Comparison of ENCODE assay signal across 14 mouse cellular contexts in genomic region chr9:61316442-61316841, GRCm38 (mm10). TPM values are rescaled to one million over a fixed set of nuclear protein-coding genes. Genes with fewer than 3 reads are reported as not detected.
A peak's percentile ranks its signal among the peaks of the same experiment; 100 is the strongest.
DNase-seq lines count a peak whose midpoint lies in the region; ATAC-seq and TF ChIP-seq lines count a peak whose summit lies in the region.
"Had no signal": no experiment of that assay in that cellular context is flagged by ENCODE, and none has a peak within 500 bp of the region (broad histone marks: within the 10 kb centered on the region; RNA-seq: fewer than 3 reads in every experiment).

No protein-coding gene starts in this region.

- DNase-seq in kidney, postnatal 4 days = no peak
- DNase-seq in brain, embryonic 14.5 days (ENCODE audit: low read depth) = peak; percentile 63
- DNase-seq in limb, embryonic 14.5 days (ENCODE audit: low spot score) = no peak
- DNase-seq in Muller cell, postnatal 12 days (ENCODE audit: inconsistent ontology term) = no peak
- DNase-seq in urinary bladder, postnatal 10 days (ENCODE audit: low spot score) = no peak
- DNase-seq: adrenal gland, postnatal 25 days; cerebellum, adult 9-10 months; kidney, adult 11 months; liver; thymus, adult 2 months had no signal

- TF ChIP-seq CTCF in brain, embryonic 14.5 days (IDR thresholded peaks at IDR 0.05; ENCODE audit: borderline replicate concordance, extremely low read depth, insufficient read depth, insufficient read length) = no peak

- H3K9me3 ChIP-seq in kidney, embryonic 16.5 days (ENCODE audit: low read length) = no peaks in the 10 kb centered on the region
- H3K9me3 ChIP-seq in embryonic facial prominence, embryonic 15.5 days (replicated peaks) = no peaks in the 10 kb centered on the region
- no peaks in the 10 kb centered on the region for H3K9me3 ChIP-seq in limb, embryonic 14.5 days (ENCODE audit: control insufficient read depth, low read length)
- H3K9me3 ChIP-seq: G1E had no signal

- no peak for TF ChIP-seq POLR2A in brain, embryonic 14.5 days (IDR thresholded peaks at IDR 0.05; ENCODE audit: borderline replicate concordance, extremely low read depth, insufficient read depth, insufficient read length, poor library complexity, severe bottlenecking)
- no peak for TF ChIP-seq POLR2A in limb, embryonic 14.5 days (IDR thresholded peaks at IDR 0.05; ENCODE audit: borderline replicate concordance, extremely low read depth, insufficient read depth, insufficient read length)

- H3K27ac ChIP-seq in kidney, embryonic 16.5 days (ENCODE audit: low read length) = peak overlapping the region; percentile 54; the same call in 1 of the 2 replicates
- peak overlapping the region; percentile 45; the same call in 1 of the 2 replicates for H3K27ac ChIP-seq in embryonic facial prominence, embryonic 15.5 days (replicated peaks)
- peak overlapping the region; percentile 30 for H3K27ac ChIP-seq in limb, embryonic 14.5 days (replicated peaks; ENCODE audit: low read depth, low read length)

- H3K4me2 ChIP-seq in kidney, embryonic 16.5 days (replicated peaks; ENCODE audit: low read depth, low read length) = no peak overlapping the region
- no peak overlapping the region; the same call in 1 of the 2 replicates for H3K4me2 ChIP-seq in embryonic facial prominence, embryonic 15.5 days (replicated peaks)
- peak overlapping the region; percentile 15; the same call in 1 of the 2 replicates for H3K4me2 ChIP-seq in limb, embryonic 14.5 days (replicated peaks; ENCODE audit: low read depth, low read length, severe bottlenecking)

- H3K4me3 ChIP-seq in kidney, embryonic 16.5 days (ENCODE audit: low read length) = no peak overlapping the region
- H3K4me3 ChIP-seq in embryonic facial prominence, embryonic 15.5 days (replicated peaks) = no peak overlapping the region
- H3K4me3 ChIP-seq in limb, embryonic 14.5 days (replicated peaks; ENCODE audit: low read length) = no peak overlapping the region

- peaks cover 18% of the 10 kb centered on the region for H3K27me3 ChIP-seq in kidney, embryonic 16.5 days (ENCODE audit: insufficient read depth, low read length)
- peaks cover 21% of the 10 kb centered on the region for H3K27me3 ChIP-seq in embryonic facial prominence, embryonic 15.5 days
- no peaks in the 10 kb centered on the region for H3K27me3 ChIP-seq in limb, embryonic 14.5 days (ENCODE audit: control insufficient read depth, insufficient read depth, low read length)

- H3K36me3 ChIP-seq in kidney, embryonic 16.5 days (ENCODE audit: insufficient read depth, low read length) = no peaks in the 10 kb centered on the region
- H3K36me3 ChIP-seq in embryonic facial prominence, embryonic 15.5 days = no peaks in the 10 kb centered on the region
- no peaks in the 10 kb centered on the region for H3K36me3 ChIP-seq in limb, embryonic 14.5 days (ENCODE audit: control insufficient read depth, insufficient read depth, low read length)
- H3K36me3 ChIP-seq: G1E had no signal

- H3K4me1 ChIP-seq in kidney, embryonic 16.5 days (ENCODE audit: insufficient read depth, low read length) = peaks cover 45% of the 10 kb centered on the region
- peaks cover 31% of the 10 kb centered on the region for H3K4me1 ChIP-seq in embryonic facial prominence, embryonic 15.5 days
- peaks cover 54% of the 10 kb centered on the region for H3K4me1 ChIP-seq in limb, embryonic 14.5 days (ENCODE audit: control insufficient read depth, insufficient read depth, low read length)

- no peak overlapping the region for H3K9ac ChIP-seq in kidney, embryonic 16.5 days (replicated peaks; ENCODE audit: low read length)
- no peak overlapping the region for H3K9ac ChIP-seq in embryonic facial prominence, embryonic 15.5 days
- H3K9ac ChIP-seq in limb, embryonic 14.5 days (ENCODE audit: low read depth, low read length, severe bottlenecking) = no peak overlapping the region; the same call in 1 of the 2 replicates

- ATAC-seq in kidney, embryonic 16.5 days (ENCODE audit: low FRiP score, low TSS enrichment) = no peak
- ATAC-seq in embryonic facial prominence, embryonic 15.5 days (ENCODE audit: insufficient number of reproducible peaks, low FRiP score, low TSS enrichment, low read depth) = peak; percentile 21; the same call in 1 of the 2 replicates
- no peak for ATAC-seq in limb, embryonic 14.5 days (ENCODE audit: low FRiP score, low read depth)
- no peak for ATAC-seq in monocyte, adult 5-6 weeks (replicated peaks; ENCODE audit: insufficient number of reproducible peaks, low FRiP score, low TSS enrichment, poor library complexity, severe bottlenecking)

- WGBS in kidney, embryonic 16.5 days = 46% methylated on average over 4 of the region's 4 CpGs
- WGBS in embryonic facial prominence, embryonic 15.5 days = 35% methylated on average over 4 of the region's 4 CpGs
- WGBS in limb, embryonic 14.5 days = 30% methylated on average over 4 of the region's 4 CpGs

RNA-seq across cellular contexts. Expression of gene Tle3, which starts 55.7 kb away (rescaled TPM):
- polyA plus RNA-seq in kidney, embryonic 16.5 days (2015; fragmentation: Nextera tagmentation; extraction: Ambion mirVana) = 26.0 and 30.8 TPM in 2 replicates
- 108 and 121 TPM in 2 replicates for polyA plus RNA-seq in brain, embryonic 14.5 days (2012; rRNA removed)
- 35.3 and 36.0 TPM in 2 replicates for polyA plus RNA-seq in embryonic facial prominence, embryonic 15.5 days (2015; fragmentation: Nextera tagmentation; extraction: Ambion mirVana)
- 113 and 156 TPM in 2 replicates for polyA plus RNA-seq in limb, embryonic 14.5 days (2012; rRNA removed)
- 45.1 and 47.3 TPM in 2 replicates for polyA plus RNA-seq in limb, embryonic 14.5 days (2014; fragmentation: Nextera tagmentation; extraction: Ambion mirVana)
- total RNA-seq in monocyte, adult 5-6 weeks (2017) = 96.0 to 177 TPM (median 119 TPM) in 3 replicates
